Mouse (Mus musculus): ENCODE measurements around the gene C2cd2. TPM values are rescaled to one million over a fixed set of nuclear protein-coding genes. Genes with fewer than 3 reads are reported as not detected.

C2cd2 gene
- polyA plus RNA-seq, 1 experiment from 2014 or later = 14.8 TPM

GRCm38 (mm10) chr16:97819532-97819931, 142.9 kb downstream of the C2cd2 start:
- no peak overlapping the region for H3K4me3 ChIP-seq
- no peaks in the 10 kb centered on the region for H3K27me3 ChIP-seq (ENCODE audit: low read depth, poor library complexity, severe bottlenecking)
- 87% methylated on average over 4 of the region's 4 CpGs for WGBS
- no peak overlapping the region for H3K27ac ChIP-seq
- no peaks in the 10 kb centered on the region for H3K9me3 ChIP-seq (replicated peaks)
- H3K36me3 ChIP-seq = peaks cover 93% of the 10 kb centered on the region
- DNase-seq (ENCODE audit: low spot score) = no peak
- no peaks in the 10 kb centered on the region for H3K4me1 ChIP-seq

GRCm38 (mm10) chr16:97817414-97817813, 145.0 kb downstream of the C2cd2 start:
- Histone ChIP-seq H3K27me3 (ENCODE audit: low read depth, poor library complexity, severe bottlenecking) (no peaks in the 10 kb centered on the region), H3K4me1 (no peaks in the 10 kb centered on the region), H3K9me3 (replicated peaks) (no peaks in the 10 kb centered on the region), H3K27ac (no peak overlapping the region), H3K4me3 (no peak overlapping the region), H3K36me3 (peaks cover 99% of the 10 kb centered on the region)
- no peak for DNase-seq (ENCODE audit: low spot score)
- WGBS = 96% methylated on average over 1 of the region's 1 CpGs

DNA sequence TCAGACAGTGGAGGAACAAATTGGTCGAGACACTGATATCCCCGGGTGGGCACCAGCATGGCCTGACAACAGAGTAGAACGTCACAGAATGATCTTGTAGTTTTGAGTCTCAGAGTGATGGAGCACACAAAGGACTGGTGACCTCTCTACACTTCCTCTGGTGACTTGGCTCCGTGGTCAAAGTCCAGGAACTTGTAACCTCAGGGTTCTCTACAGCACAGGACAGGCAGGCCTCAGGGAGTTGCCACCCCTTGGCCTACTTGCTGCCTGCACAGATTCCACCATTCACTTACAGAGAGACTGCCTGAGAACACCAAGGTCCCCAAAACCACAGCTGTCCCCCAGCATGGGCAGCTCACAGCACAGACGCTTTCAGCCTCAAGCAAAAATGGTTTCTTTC, 147.1 kb downstream of the C2cd2 start:
- Histone ChIP-seq H3K27ac (no peak overlapping the region), H3K9me3 (replicated peaks) (no peaks in the 10 kb centered on the region), H3K4me1 (no peaks in the 10 kb centered on the region), H3K4me3 (no peak overlapping the region), H3K36me3 (peaks cover 100% of the 10 kb centered on the region), H3K27me3 (ENCODE audit: low read depth, poor library complexity, severe bottlenecking) (no peaks in the 10 kb centered on the region)
- no peak for DNase-seq (ENCODE audit: low spot score)
- 93% methylated on average over 5 of the region's 5 CpGs for WGBS

DNA sequence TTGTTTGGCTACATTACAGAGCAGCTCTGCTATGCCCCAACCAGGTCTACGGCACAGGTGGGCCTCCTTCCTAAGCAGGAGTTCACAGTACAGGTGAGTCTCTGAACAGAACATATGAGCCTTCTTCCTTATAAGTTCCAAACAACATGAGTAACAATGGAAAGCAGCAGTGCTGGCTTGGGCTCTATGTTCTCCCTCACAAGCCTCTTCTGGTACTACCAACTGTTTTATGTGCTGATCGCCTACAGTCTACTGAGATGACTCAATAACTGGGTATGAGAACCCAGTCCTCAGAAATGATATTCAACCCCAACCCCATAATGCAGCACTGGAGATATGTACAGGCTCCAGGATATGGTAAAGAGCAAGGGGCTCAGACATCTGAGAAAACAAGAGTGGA, 148.3 kb downstream of the C2cd2 start:
- peaks cover 100% of the 10 kb centered on the region for H3K36me3 ChIP-seq
- H3K27ac ChIP-seq = no peak overlapping the region
- H3K4me1 ChIP-seq = no peaks in the 10 kb centered on the region
- DNase-seq (ENCODE audit: low spot score) = no peak
- 100% methylated on average over 2 of the region's 2 CpGs for WGBS
- no peak overlapping the region for H3K4me3 ChIP-seq
- H3K9me3 ChIP-seq (replicated peaks) = no peaks in the 10 kb centered on the region
- no peaks in the 10 kb centered on the region for H3K27me3 ChIP-seq (ENCODE audit: low read depth, poor library complexity, severe bottlenecking)

GRCm38 (mm10) chr16:97808881-97809280, 153.5 kb downstream of the C2cd2 start:
- Histone ChIP-seq H3K27ac (no peak overlapping the region), H3K4me1 (no peaks in the 10 kb centered on the region), H3K36me3 (peaks cover 99% of the 10 kb centered on the region), H3K27me3 (ENCODE audit: low read depth, poor library complexity, severe bottlenecking) (no peaks in the 10 kb centered on the region), H3K9me3 (replicated peaks) (no peaks in the 10 kb centered on the region), H3K4me3 (no peak overlapping the region)
- DNase-seq (ENCODE audit: low spot score) = no peak
- 97% methylated on average over 3 of the region's 3 CpGs for WGBS

DNA sequence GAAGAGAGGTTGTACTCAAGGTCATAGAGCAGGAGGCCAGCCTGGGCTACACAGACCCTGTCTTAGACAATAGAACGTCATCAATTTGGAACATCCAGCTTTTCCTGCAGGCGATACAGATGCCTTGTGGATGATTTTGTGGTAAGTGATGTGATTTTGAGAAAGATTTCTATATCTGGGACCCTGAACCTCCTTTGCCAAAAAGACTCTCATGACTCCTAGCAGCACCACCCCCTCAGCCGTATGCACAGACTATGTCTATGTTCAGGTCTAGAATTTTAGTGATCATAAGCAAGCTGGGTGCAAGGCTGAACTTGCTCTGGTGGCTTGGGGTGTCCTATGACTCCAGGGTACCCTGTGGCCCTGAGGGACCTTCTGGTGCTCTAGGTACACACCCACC, 156.8 kb downstream of the C2cd2 start:
- Histone ChIP-seq H3K4me3 (no peak overlapping the region), H3K36me3 (peaks cover 93% of the 10 kb centered on the region), H3K9me3 (replicated peaks) (no peaks in the 10 kb centered on the region), H3K4me1 (no peaks in the 10 kb centered on the region), H3K27ac (no peak overlapping the region), H3K27me3 (ENCODE audit: low read depth, poor library complexity, severe bottlenecking) (no peaks in the 10 kb centered on the region)
- DNase-seq (ENCODE audit: low spot score) = no peak
- 92% methylated on average over 3 of the region's 3 CpGs for WGBS

Small RNA genes lying within 50 kb of the gene (microRNA-seq; reads per million reads assigned to microRNA genes)
- not detected for gene Mir6964

Other genes with a start within 250 kb of the C2cd2 start
- 4.9 and 5.3 TPM in 2 replicates for gene Ripk4, start 198.8 kb downstream of the C2cd2 start, polyA plus RNA-seq (2016; fragmentation: Nextera tagmentation; extraction: Ambion mirVana)
- gene Prdm15, start 110.7 kb downstream of the C2cd2 start, polyA plus RNA-seq (2016; fragmentation: Nextera tagmentation; extraction: Ambion mirVana) = 14.1 and 17.1 TPM in 2 replicates
- gene Zbtb21, start within 50 bp of the C2cd2 start, polyA plus RNA-seq (2016; fragmentation: Nextera tagmentation; extraction: Ambion mirVana) = 14.4 TPM in 2 replicates
- 20.0 and 23.3 TPM in 2 replicates for gene B230307C23Rik, start 34.7 kb upstream of the C2cd2 start, polyA plus RNA-seq (2016; fragmentation: Nextera tagmentation; extraction: Ambion mirVana)
- 35.8 and 36.8 TPM in 2 replicates for gene A630089N07Rik, start 119.9 kb upstream of the C2cd2 start, polyA plus RNA-seq (2016; fragmentation: Nextera tagmentation; extraction: Ambion mirVana)

All from limb, embryonic 10.5 days (tissue).